Mouse (Mus musculus) lung, embryonic 14.5 days (tissue): ENCODE measurements around the gene Agrn. TPM values are rescaled to one million over a fixed set of nuclear protein-coding genes. Genes with fewer than 3 reads are reported as not detected.

ENCODE experiments used
- ATAC-seq: fragments of 200-750 bp; cut with Nextera tagmentation; 2 replicates; pipeline ENCODE4 v1.8.0; 2017; ENCODE audit warnings: mild to moderate bottlenecking, moderate TSS enrichment, moderate library complexity; ENCODE audit not compliant: insufficient read depth
- DNase-seq: peaks from one replicate; pipeline ENCODE4 v3.0.0-alpha.2; 2015
- H3K27ac ChIP-seq: fragments of 300-500 bp; sonication (generic); 2 replicates; pipeline ENCODE4 v1.5.1; 2014; ENCODE audit warnings: low read depth, mild to moderate bottlenecking, moderate library complexity
- H3K27me3 ChIP-seq: fragments of 300-500 bp; sonication (generic); 2 replicates; pipeline ENCODE4 v1.6.1; 2014; ENCODE audit warnings: low read length, control low read depth; ENCODE audit not compliant: insufficient read depth
- H3K36me3 ChIP-seq: fragments of 300-500 bp; sonication (generic); 2 replicates; pipeline ENCODE4 v1.6.1; 2014; ENCODE audit warnings: control low read depth; ENCODE audit not compliant: insufficient read depth
- H3K4me1 ChIP-seq: fragments of 300-500 bp; sonication (generic); 2 replicates; pipeline ENCODE4 v1.6.1; 2014; ENCODE audit warnings: antibody characterized with exemption, control low read depth; ENCODE audit not compliant: insufficient read depth
- H3K4me2 ChIP-seq: fragments of 300-500 bp; sonication (generic); 2 replicates; pipeline ENCODE4 v1.6.1; 2014; ENCODE audit warnings: mild to moderate bottlenecking
- H3K4me3 ChIP-seq: fragments of 300-500 bp; sonication (generic); 2 replicates; pipeline ENCODE4 v1.5.1; 2014; ENCODE audit warnings: low read depth, low read length
- H3K9ac ChIP-seq: fragments of 300-500 bp; sonication (generic); 2 replicates; pipeline ENCODE4 v1.6.1; 2014
- H3K9me3 ChIP-seq: fragments of 300-500 bp; sonication (generic); 2 replicates; pipeline ENCODE4 v1.6.1; 2016; ENCODE audit warnings: low read depth, low read length, control low read depth
- CTCF ChIP-seq: IDR thresholded peaks from 2 replicates; pipeline ENCODE4 v1.5.1; 2016; ENCODE audit warnings: antibody characterized with exemption, low read depth
- WGBS: fragments of 180-500 bp; shearing (Covaris S2); extraction: QIAGEN DNeasy Blood & Tissue Kit; methylation state at CpG from one replicate; pipeline ENCODE4 v1.1.7; 2014; 5-methylcytosine and 5-hydroxymethylcytosine counted together
- polyA plus RNA-seq: library from polyadenylated mRNA; unstranded; fragments of >200 nt; fragmentation: Nextera tagmentation; extraction: Ambion mirVana; gene quantifications from 2 replicates; pipeline ENCODE4 v1.2.1, GENCODE M21; 2014

The Agrn gene
- polyA plus RNA-seq, 1 experiment from 2014 or later = 84.0 TPM

GRCm38 (mm10) chr4:156192421-156193199 lies 4.7 kb downstream of the Agrn start:
- Histone ChIP-seq H3K9me3 (no peaks in the 10 kb centered on the region), H3K9ac (peak overlapping the region; percentile 16; the same call in 1 of the 2 replicates), H3K36me3 (peaks cover 41% of the 10 kb centered on the region), H3K4me1 (peaks cover 35% of the 10 kb centered on the region), H3K27me3 (no peaks in the 10 kb centered on the region), H3K4me2 (peak overlapping the region; percentile 32), H3K4me3 (no peak overlapping the region), H3K27ac (peak overlapping the region; percentile 93)
- TF ChIP-seq CTCF = no peak
- DNase-seq = peak; percentile 40
- WGBS = 43% methylated on average over 8 of the region's 8 CpGs
- no peak for ATAC-seq

GRCm38 (mm10) chr4:156188811-156189323 lies 8.4 kb downstream of the Agrn start:
- peak overlapping the region; percentile 3; the same call in 1 of the 2 replicates for H3K27ac ChIP-seq
- H3K9ac ChIP-seq = no peak overlapping the region
- no peaks in the 10 kb centered on the region for H3K27me3 ChIP-seq
- peak; percentile 38 for DNase-seq
- peaks cover 23% of the 10 kb centered on the region for H3K4me1 ChIP-seq
- peak overlapping the region; percentile 18; the same call in 1 of the 2 replicates for H3K4me2 ChIP-seq
- no peaks in the 10 kb centered on the region for H3K9me3 ChIP-seq
- 0 out of 2 replicates have a peak, but pooled peaks have one; percentile 9 for ATAC-seq
- WGBS = 27% methylated on average over 6 of the region's 6 CpGs
- H3K4me3 ChIP-seq = no peak overlapping the region
- peaks cover 52% of the 10 kb centered on the region for H3K36me3 ChIP-seq
- TF ChIP-seq CTCF = no peak

DNA sequence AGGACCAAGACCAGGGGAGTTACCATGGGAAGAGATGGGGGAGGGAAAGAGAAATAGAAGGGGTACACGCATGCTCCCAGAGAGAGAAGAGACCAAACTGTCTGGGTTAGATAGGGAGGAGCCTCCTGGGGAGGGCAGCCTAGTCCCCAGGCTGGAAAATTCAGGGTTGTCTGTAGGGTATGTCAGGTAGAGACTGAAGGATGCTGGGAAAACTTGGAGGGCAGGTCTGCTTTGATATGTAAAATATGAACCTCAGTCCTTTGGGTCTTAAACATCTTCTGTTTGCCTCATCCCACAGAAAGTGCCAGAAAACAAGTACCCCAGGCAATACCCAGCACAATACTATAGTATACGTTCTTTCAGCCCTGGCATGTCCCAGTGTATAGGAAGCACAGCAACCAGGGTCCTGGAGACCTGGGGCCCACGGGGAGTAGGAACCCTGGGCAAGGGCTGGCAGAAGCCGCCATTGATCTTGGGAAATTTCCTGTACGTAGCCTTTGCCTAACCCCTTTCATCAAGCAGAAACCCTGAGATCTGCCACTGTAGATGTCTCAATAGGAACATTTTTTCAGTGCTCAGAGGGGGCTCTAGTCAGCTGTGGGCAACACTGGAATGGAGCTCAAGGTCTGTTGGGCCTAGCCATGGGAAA lies 9.0 kb downstream of the Agrn start:
- Histone ChIP-seq H3K27ac (peak overlapping the region; percentile 3; the same call in 1 of the 2 replicates), H3K36me3 (peaks cover 56% of the 10 kb centered on the region), H3K4me3 (no peak overlapping the region), H3K27me3 (no peaks in the 10 kb centered on the region), H3K4me1 (peaks cover 19% of the 10 kb centered on the region), H3K9me3 (no peaks in the 10 kb centered on the region), H3K4me2 (no peak overlapping the region), H3K9ac (no peak overlapping the region)
- WGBS = 70% methylated on average over 5 of the region's 5 CpGs
- DNase-seq (no peak), ATAC-seq (no peak)
- TF ChIP-seq CTCF = no peak

DNA sequence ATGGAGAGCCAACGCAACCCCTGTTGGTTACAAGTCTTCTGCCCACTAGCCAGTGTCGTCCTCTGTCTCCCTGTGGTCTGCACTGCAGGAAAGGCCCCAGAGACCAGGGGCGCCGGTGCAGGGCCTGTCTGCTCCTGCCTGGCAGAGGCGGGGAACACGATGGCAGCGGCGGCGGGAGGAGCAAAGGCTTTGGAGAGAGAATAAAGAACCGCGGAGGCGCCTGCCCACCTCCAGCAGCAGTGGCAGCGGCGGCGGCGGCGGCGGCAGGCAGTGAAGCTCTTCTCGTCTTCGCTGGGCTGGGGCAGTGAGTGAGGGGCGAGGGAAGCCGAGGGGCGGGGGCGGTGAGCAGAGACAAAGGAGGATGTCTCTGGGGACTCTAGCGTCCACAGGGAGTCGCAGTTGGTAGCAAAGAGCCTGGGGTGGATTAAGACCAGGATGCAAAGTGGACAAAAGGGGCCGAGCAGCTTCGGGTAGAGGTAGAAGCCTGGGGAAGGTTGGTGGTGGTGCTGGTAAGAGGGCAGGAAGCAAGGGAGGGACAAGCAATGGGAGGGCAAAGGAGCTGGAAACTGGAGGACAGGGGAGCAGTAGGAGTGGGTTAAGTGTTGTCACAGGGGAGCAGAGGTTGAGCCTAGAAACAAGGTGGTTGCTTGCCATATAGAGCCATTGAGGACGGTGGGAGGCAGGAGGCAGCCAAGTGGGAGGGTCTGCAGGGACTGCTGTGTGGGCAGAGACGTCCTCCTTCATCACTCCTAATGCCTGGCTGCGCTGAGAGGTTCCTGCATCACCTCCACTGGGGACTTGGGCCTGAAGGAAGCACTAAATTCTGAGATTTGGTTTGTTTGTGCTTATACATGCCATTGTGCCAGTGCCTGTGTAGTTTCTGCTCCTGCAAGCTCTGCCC lies 11.1 kb downstream of the Agrn start:
- ATAC-seq = no peak
- Histone ChIP-seq H3K4me1 (peaks cover 9% of the 10 kb centered on the region), H3K27ac (0 out of 2 replicates have a peak overlapping the region, but pooled peaks have one; percentile 33), H3K36me3 (peaks cover 44% of the 10 kb centered on the region), H3K4me2 (peak overlapping the region; percentile 50), H3K9ac (peak overlapping the region; percentile 44), H3K4me3 (peak overlapping the region; percentile 21), H3K9me3 (no peaks in the 10 kb centered on the region), H3K27me3 (no peaks in the 10 kb centered on the region)
- TF ChIP-seq CTCF = no peak
- peak; percentile 21 for DNase-seq
- 20% methylated on average over 31 of the region's 31 CpGs for WGBS

DNA sequence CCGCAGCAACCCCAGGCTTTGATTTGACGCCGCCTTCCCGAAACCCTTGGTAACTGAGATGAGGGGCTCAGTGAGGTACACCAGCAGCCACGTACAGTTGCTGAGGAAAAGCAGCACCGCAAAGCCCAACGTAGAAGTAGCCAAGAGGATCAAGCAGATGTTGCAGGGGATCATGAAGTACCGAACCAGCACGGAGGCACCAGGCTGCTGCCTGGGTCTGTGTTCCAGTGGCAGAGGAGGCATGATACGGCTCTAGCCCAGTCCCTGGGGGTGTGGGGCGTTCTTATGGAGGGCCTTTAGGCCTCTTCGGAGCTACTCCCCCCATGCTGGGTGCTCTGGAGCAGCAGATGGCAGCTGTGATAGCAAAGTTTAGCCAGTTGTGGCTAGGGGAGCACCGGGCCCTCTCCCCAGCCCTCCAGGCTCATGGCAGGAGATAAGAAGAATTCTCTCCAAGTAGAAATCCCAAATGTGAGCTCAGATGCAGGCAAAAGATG lies 11.8 kb downstream of the Agrn start:
- H3K4me1 ChIP-seq = peaks cover 9% of the 10 kb centered on the region
- ATAC-seq = no peak
- WGBS = 75% methylated on average over 13 of the region's 13 CpGs

DNA sequence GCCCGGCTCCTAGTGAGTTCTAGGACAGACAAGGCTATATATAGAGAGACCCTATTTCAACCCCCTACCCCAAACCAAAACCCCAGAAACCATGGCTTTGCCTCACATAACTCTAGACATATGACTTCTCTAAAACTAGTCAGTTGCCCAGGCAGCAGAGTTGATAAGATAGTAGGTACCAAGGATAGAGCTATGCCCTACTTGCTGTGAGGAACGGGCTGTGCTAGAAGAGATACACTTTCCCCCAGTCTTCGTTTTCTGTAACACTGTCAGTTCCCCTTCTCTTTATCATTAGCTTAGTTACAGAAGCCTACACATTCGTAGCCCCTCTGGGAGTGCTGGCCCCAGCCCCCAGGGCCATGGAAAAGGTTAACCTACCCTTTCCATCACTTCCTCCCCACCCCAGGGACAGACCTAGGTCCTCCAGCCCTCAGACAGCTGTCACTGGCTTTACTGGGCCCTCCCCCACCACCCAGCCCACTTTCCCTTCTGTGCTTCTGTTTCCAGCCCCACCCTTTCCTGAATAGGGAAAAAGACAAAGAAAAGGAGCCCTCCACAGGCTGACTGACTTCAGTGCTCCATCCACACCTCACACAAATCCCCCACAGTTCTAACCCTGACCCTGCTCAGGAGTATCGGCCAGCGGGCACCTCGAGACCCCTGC lies 12.9 kb downstream of the Agrn start:
- no peaks in the 10 kb centered on the region for H3K27me3 ChIP-seq
- H3K9ac ChIP-seq = no peak overlapping the region
- H3K27ac ChIP-seq = no peak overlapping the region
- H3K36me3 ChIP-seq = peaks cover 31% of the 10 kb centered on the region
- ATAC-seq (no peak), DNase-seq (no peak)
- 83% methylated on average over 7 of the region's 7 CpGs for WGBS
- peaks cover 8% of the 10 kb centered on the region for H3K4me1 ChIP-seq
- H3K4me2 ChIP-seq = no peak overlapping the region
- H3K4me3 ChIP-seq = no peak overlapping the region
- TF ChIP-seq CTCF = no peak
- no peaks in the 10 kb centered on the region for H3K9me3 ChIP-seq

More for the DNA sequence above, 11.8 kb downstream of the Agrn start:
- DNase-seq = no peak
- no peak for TF ChIP-seq CTCF
- Histone ChIP-seq H3K9ac (peak overlapping the region; percentile 44; the same call in 1 of the 2 replicates), H3K9me3 (no peaks in the 10 kb centered on the region), H3K4me3 (peak overlapping the region; percentile 21; the same call in 1 of the 2 replicates), H3K27ac (0 out of 2 replicates have a peak overlapping the region, but pooled peaks have one; percentile 33), H3K4me2 (peak overlapping the region; percentile 50), H3K36me3 (peaks cover 38% of the 10 kb centered on the region), H3K27me3 (no peaks in the 10 kb centered on the region)
